Mouse (Mus musculus) stomach, embryonic 16.5 days (tissue): ENCODE measurements around the gene Rsrp1. TPM values are rescaled to one million over a fixed set of nuclear protein-coding genes. Genes with fewer than 3 reads are reported as not detected.

ENCODE experiments used
- ATAC-seq: fragments of 200-750 bp; cut with Nextera tagmentation; 2 replicates; pipeline ENCODE4 v1.8.0; 2017; ENCODE audit warnings: moderate number of reproducible peaks, moderate TSS enrichment; ENCODE audit not compliant: insufficient read depth, low FRiP score
- H3K27ac ChIP-seq: fragments of 300-500 bp; sonication (generic); 2 replicates; pipeline ENCODE4 v1.5.1; 2014; ENCODE audit warnings: low read length
- H3K27me3 ChIP-seq: fragments of 300-500 bp; sonication (generic); 2 replicates; pipeline ENCODE4 v1.6.1; 2014; ENCODE audit warnings: low read length, control low read depth, mixed read lengths; ENCODE audit not compliant: control insufficient read depth, insufficient read depth
- H3K36me3 ChIP-seq: fragments of 300-500 bp; sonication (generic); 2 replicates; pipeline ENCODE4 v1.6.1; 2014; ENCODE audit warnings: low read length; ENCODE audit not compliant: control insufficient read depth, insufficient read depth
- H3K4me1 ChIP-seq: fragments of 300-500 bp; sonication (generic); 2 replicates; pipeline ENCODE4 v1.6.1; 2014; ENCODE audit warnings: low read length, control low read depth, mixed read lengths; ENCODE audit not compliant: control insufficient read depth, insufficient read depth
- H3K4me2 ChIP-seq: fragments of 300-500 bp; sonication (generic); 2 replicates; pipeline ENCODE4 v1.6.1; 2014; ENCODE audit warnings: low read depth, low read length, mixed read lengths
- H3K4me3 ChIP-seq: fragments of 300-500 bp; sonication (generic); replicated peaks from 2 replicates; pipeline ENCODE4 v1.5.1; 2014; ENCODE audit warnings: mild to moderate bottlenecking, low read length
- H3K9ac ChIP-seq: fragments of 300-500 bp; sonication (generic); 2 replicates; pipeline ENCODE4 v1.6.1; 2014; ENCODE audit warnings: low read length
- H3K9me3 ChIP-seq: fragments of 300-500 bp; sonication (generic); replicated peaks from 2 replicates; pipeline ENCODE4 v1.6.1; 2016; ENCODE audit warnings: low read length, control low read depth; ENCODE audit not compliant: control insufficient read depth
- WGBS: fragments of 180-500 bp; shearing (Covaris S2); extraction: QIAGEN DNeasy Blood & Tissue Kit; methylation state at CpG from one replicate; pipeline ENCODE4 v1.1.7; 2014; 5-methylcytosine and 5-hydroxymethylcytosine counted together
- polyA plus RNA-seq: library from polyadenylated mRNA; unstranded; fragments of >200 nt; fragmentation: Nextera tagmentation; extraction: Ambion mirVana; gene quantifications from 2 replicates; pipeline ENCODE4 v1.2.1, GENCODE M21; 2015

The Rsrp1 gene
- polyA plus RNA-seq, 1 experiment from 2014 or later = 511 TPM

DNA sequence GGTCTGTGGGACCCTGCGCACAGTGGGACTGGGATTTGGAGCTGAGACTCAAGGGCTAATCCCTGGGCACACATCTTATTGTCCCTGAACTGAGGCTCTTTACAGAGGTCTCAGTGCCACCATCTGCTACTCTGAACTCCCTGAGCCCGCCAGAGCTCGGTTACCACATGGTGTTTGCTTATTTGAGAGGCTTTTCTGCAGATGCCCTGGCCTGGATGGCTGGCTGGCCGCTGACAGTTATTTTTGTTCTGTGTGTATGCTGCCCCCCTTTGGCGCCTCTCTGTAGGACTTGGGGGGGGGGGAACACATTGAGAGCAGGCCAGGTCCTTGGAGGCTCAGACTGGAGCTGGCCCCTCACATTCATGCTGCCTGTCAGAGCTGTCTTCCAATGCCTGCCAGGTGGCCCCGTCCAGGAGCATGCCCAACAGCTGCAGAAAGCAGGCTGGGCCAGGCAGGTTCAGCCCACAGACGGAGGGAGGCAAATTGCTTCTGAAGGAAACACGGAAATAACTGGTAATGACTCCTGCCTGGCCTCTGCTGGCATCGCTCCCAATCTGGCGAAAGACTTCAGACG lies 27.2 kb downstream of the Rsrp1 start:
- Histone ChIP-seq H3K4me3 (no peak overlapping the region), H3K36me3 (no peaks in the 10 kb centered on the region), H3K9me3 (no peaks in the 10 kb centered on the region), H3K4me1 (peaks cover 17% of the 10 kb centered on the region), H3K9ac (0 out of 2 replicates have a peak overlapping the region, but pooled peaks have one; percentile 11), H3K4me2 (no peak overlapping the region), H3K27me3 (no peaks in the 10 kb centered on the region), H3K27ac (peak overlapping the region; percentile 56)
- ATAC-seq = peak; percentile 87
- 15% methylated on average over 11 of the region's 11 CpGs for WGBS

- no peaks in the 10 kb centered on the region for H3K36me3 ChIP-seq
- H3K4me2 ChIP-seq = no peak overlapping the region
- 13% methylated on average over 15 of the region's 15 CpGs for WGBS
- no peaks in the 10 kb centered on the region for H3K9me3 ChIP-seq
- no peak overlapping the region for H3K4me3 ChIP-seq
- peak; percentile 5; the same call in 1 of the 2 replicates for ATAC-seq
- H3K27me3 ChIP-seq = no peaks in the 10 kb centered on the region
- H3K9ac ChIP-seq = no peak overlapping the region
- H3K4me1 ChIP-seq = peaks cover 12% of the 10 kb centered on the region
- H3K27ac ChIP-seq = 0 out of 2 replicates have a peak overlapping the region, but pooled peaks have one; percentile 0
These were observed 31.1 kb downstream of the Rsrp1 start for GRCm38 (mm10) chr4:134954461-134954860.

DNA sequence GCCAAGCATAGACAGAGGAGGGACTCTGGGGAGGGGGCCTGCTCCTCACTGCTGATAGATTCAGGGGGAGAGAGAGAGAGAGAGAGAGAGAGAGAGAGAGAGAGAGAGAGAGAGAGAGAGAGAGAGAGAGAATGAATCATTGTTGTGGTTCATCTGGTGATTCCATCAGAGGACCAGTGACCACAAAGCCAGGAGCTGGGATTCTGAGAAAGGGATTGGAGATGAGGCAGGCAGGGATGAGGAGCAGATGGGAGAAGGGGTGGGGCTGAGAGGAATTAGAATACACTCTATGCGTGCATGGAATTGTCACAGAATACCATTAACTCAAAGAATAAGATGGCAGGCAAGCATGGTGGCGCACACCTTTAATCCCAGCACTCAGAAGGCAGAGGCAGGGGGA lies 31.8 kb downstream of the Rsrp1 start:
- H3K9ac ChIP-seq = no peak overlapping the region
- no peak overlapping the region for H3K4me2 ChIP-seq
- H3K27me3 ChIP-seq = no peaks in the 10 kb centered on the region
- H3K9me3 ChIP-seq = no peaks in the 10 kb centered on the region
- no peaks in the 10 kb centered on the region for H3K36me3 ChIP-seq
- no peak overlapping the region for H3K4me3 ChIP-seq
- H3K4me1 ChIP-seq = peaks cover 12% of the 10 kb centered on the region
- no peak for ATAC-seq
- H3K27ac ChIP-seq = no peak overlapping the region
- WGBS = 91% methylated on average over 2 of the region's 2 CpGs

DNA sequence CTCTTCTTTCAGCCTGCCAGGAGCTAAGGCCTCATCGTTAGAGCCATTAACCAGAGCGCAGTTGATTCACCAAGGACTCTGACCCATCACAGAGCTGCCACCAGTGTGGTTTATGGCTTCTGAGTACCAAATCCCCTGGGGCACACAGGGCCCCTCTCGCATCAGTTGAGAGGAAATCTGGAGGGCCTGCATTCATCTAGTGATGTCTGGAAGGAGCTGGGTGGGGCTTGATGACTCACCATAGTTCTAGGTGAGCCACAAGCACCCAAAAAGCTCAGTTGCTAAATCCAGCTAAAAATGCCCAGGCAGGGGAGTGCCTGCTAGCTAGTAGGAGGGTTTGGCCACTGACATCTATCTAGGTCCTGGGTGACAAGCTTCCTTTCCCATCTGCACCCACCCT lies 32.5 kb downstream of the Rsrp1 start:
- no peak for ATAC-seq
- no peak overlapping the region for H3K4me3 ChIP-seq
- no peaks in the 10 kb centered on the region for H3K27me3 ChIP-seq
- H3K9me3 ChIP-seq = no peaks in the 10 kb centered on the region
- 64% methylated on average over 3 of the region's 3 CpGs for WGBS
- no peak overlapping the region for H3K9ac ChIP-seq
- H3K27ac ChIP-seq = no peak overlapping the region
- H3K36me3 ChIP-seq = no peaks in the 10 kb centered on the region
- peaks cover 6% of the 10 kb centered on the region; the same call in 1 of the 2 replicates for H3K4me1 ChIP-seq
- no peak overlapping the region for H3K4me2 ChIP-seq

DNA sequence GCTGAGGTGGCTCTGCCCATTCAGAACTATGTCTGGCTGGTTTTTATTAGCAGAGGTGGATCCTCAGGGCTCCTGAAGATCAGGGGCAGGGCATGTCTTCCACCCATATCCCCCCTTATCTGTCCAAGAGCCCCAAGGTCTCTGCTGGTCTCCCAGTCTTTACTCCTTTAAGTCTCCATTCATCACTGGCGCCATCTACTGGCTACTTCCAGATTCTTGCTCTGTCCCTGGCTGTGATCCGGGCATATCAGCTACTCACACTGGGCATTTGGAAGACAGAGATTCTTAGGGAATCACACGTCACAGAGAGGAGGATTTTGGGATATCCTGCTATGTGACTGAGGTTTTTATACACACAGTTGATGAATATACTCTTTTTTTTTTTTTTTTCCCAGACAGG lies 32.9 kb downstream of the Rsrp1 start:
- no peak overlapping the region for H3K27ac ChIP-seq
- 0 out of 2 replicates have a peak, but pooled peaks cover 5% of the 10 kb centered on the region for H3K4me1 ChIP-seq
- no peaks in the 10 kb centered on the region for H3K36me3 ChIP-seq
- H3K9me3 ChIP-seq = no peaks in the 10 kb centered on the region
- WGBS = 21% methylated on average over 3 of the region's 3 CpGs
- no peak overlapping the region for H3K4me2 ChIP-seq
- no peaks in the 10 kb centered on the region for H3K27me3 ChIP-seq
- ATAC-seq = no peak
- H3K9ac ChIP-seq = no peak overlapping the region
- no peak overlapping the region for H3K4me3 ChIP-seq

DNA sequence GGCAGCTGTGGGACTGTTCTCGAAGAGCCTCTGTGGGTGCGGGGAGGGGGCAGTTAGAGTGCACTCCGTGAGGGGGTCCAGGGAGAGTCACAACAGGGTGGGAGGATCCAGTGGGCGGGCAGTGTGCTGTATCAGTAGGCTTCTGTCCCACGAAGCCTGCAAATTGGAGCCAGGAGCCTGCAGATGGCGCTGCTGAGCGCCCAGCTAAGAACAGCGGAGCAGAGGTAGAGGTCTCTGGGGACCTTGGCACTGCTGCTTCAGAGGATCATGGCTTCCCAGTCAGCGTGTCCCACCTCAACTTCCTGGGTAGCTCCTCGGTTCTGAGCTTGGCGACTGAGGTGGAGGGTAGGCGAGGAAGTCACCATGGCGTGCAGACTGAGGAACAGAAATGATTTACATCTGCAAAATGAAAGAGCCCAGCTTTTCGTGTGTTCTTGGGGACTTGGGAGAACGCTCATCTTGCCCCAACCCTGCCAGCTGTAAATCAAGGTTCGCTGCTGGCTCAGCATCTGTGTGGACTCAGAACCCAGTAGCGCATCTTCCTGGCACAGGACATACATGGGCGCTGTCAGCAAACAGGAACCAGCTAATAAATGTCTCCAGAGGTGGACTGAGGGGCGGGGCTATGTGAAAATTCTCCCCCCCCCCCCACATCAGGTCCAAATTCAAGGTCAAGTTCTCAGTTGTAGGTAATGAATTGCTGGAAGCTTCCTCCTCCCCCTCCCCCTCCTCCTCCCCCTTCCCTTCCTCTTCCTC lies 39.8 kb downstream of the Rsrp1 start:
- peak overlapping the region; percentile 12; the same call in 1 of the 2 replicates for H3K4me3 ChIP-seq
- WGBS = 22% methylated on average over 19 of the region's 19 CpGs
- no peaks in the 10 kb centered on the region for H3K4me1 ChIP-seq
- no peak overlapping the region for H3K9ac ChIP-seq
- H3K36me3 ChIP-seq = no peaks in the 10 kb centered on the region
- peak overlapping the region; percentile 28 for H3K4me2 ChIP-seq
- H3K9me3 ChIP-seq = no peaks in the 10 kb centered on the region
- no peaks in the 10 kb centered on the region for H3K27me3 ChIP-seq
- ATAC-seq = peak; percentile 35
- no peak overlapping the region for H3K27ac ChIP-seq

DNA sequence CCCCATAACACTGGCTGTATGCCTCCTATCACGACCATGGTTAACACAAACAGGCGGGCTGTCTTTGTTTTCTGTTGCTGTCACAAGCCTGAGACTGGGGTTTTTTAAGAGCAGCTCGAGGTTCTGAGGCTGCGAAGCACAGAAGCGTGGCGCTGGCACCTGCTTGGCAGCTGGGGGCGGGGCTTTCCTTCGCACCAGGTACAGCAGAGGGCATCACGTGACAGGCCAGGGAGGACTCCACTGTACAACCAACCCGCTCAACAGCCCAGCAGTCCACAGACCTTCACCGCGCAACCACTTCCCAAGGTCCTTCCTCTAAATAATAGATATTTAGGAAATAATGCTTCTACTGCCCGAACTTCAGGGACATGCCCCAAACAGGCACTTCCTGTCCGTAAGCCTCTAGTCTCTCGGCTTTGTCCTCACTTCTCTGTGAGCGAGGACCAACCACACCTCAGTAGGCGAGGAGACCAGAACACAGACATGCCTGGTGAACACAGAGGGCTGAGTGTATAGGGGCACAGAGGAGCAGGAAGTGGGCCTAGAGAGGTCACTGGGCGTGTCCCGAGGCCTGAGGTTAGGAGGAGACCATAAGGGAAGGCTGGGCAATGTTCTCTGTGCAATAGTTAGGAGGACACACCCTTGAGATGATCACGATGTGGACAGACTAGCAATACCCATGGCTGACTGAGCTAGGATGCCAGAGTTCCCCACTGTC lies 44.7 kb downstream of the Rsrp1 start:
- H3K4me2 ChIP-seq = no peak overlapping the region
- ATAC-seq = no peak
- WGBS = 70% methylated on average over 20 of the region's 20 CpGs

DNA sequence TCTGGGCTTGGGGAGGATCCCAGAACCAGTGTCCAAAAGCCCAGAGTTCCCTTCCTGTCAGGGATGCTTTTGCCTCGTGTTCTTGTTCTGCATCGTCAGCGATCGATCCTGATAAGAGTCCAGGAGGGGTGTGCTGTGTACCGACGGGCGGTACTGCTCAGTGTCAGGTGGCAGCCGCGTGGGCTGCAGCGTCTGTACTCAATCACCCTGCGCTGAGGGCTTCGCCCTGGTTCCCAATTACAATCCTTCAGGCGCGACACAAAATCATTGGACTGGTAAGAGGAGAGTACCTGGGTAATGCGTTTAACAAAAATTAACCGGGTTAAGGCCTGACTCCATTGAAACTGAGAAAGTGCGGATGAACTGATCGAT lies 45.2 kb downstream of the Rsrp1 start:
- ATAC-seq = no peak
- Histone ChIP-seq H3K36me3 (no peaks in the 10 kb centered on the region), H3K4me2 (no peak overlapping the region), H3K27me3 (no peaks in the 10 kb centered on the region; the same call in 1 of the 2 replicates), H3K4me1 (no peaks in the 10 kb centered on the region), H3K9ac (no peak overlapping the region), H3K4me3 (no peak overlapping the region), H3K27ac (no peak overlapping the region), H3K9me3 (no peaks in the 10 kb centered on the region)
- WGBS = 70% methylated on average over 18 of the region's 18 CpGs

More for the DNA sequence above, 44.7 kb downstream of the Rsrp1 start:
- H3K27ac ChIP-seq = no peak overlapping the region
- H3K36me3 ChIP-seq = no peaks in the 10 kb centered on the region
- no peaks in the 10 kb centered on the region; the same call in 1 of the 2 replicates for H3K27me3 ChIP-seq
- no peaks in the 10 kb centered on the region for H3K9me3 ChIP-seq
- H3K4me3 ChIP-seq = no peak overlapping the region
- H3K4me1 ChIP-seq = no peaks in the 10 kb centered on the region
- H3K9ac ChIP-seq = no peak overlapping the region
